8 mouse cellular contexts compared by ENCODE assay signal in the genomic region with DNA sequence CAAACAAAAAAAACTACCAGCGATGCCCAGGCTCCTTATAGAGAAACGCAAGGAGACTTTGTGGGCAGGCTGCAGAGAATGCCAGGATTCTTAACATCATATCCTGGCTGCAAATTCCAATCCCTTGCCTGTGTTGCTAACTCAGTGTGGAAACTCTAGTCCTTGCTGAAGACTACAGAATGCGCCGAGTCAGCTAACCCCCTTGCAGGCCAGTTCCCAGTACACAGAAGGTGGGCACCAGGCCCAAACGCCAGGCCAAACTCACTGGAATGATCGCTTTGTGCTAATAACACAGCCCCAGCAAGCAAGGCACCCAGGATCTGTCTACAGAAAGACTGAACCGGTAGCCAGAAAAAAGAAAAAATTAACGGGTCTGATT. TPM values are rescaled to one million over a fixed set of nuclear protein-coding genes. Genes with fewer than 3 reads are reported as not detected.
DNase-seq lines count a peak whose midpoint lies in the region; ATAC-seq and TF ChIP-seq lines count a peak whose summit lies in the region.

No protein-coding gene starts in this region.

- H3K9ac ChIP-seq in liver, embryonic 12.5 days: no peak overlapping the region
- no peak overlapping the region for H3K9ac ChIP-seq in forebrain, embryonic 15.5 days (replicated peaks)
- no peak overlapping the region for H3K9ac ChIP-seq in liver, embryonic 15.5 days

- peak overlapping the region; percentile 23; the same call in 1 of the 2 replicates for H3K4me2 ChIP-seq in liver, embryonic 12.5 days
- no peak overlapping the region for H3K4me2 ChIP-seq in forebrain, embryonic 15.5 days (replicated peaks)
- H3K4me2 ChIP-seq in liver, embryonic 15.5 days: peak overlapping the region; percentile 52

- no peak overlapping the region for H3K4me3 ChIP-seq in liver, embryonic 12.5 days
- H3K4me3 ChIP-seq in bone marrow macrophage, adult 2 months (ENCODE audit: insufficient read depth, low read length): peak overlapping the region; percentile 67
- no peak overlapping the region for H3K4me3 ChIP-seq in forebrain, embryonic 15.5 days
- H3K4me3 ChIP-seq in liver, embryonic 15.5 days (replicated peaks): no peak overlapping the region

- WGBS in liver, embryonic 12.5 days (ENCODE audit: insufficient replicate concordance): 71% methylated on average over 8 of the region's 8 CpGs
- 39% methylated on average over 8 of the region's 8 CpGs for WGBS in forebrain, embryonic 15.5 days
- 62% methylated on average over 8 of the region's 8 CpGs for WGBS in liver, embryonic 15.5 days (ENCODE audit: insufficient replicate concordance)

- ATAC-seq in liver, embryonic 12.5 days: no peak
- ATAC-seq in forebrain, embryonic 15.5 days (replicated peaks): peak; percentile 60
- ATAC-seq in liver, embryonic 15.5 days (ENCODE audit: insufficient read depth): no peak

- H3K36me3 ChIP-seq in liver, embryonic 12.5 days: peaks cover 22% of the 10 kb centered on the region
- H3K36me3 ChIP-seq in forebrain, embryonic 15.5 days: peaks cover 1% of the 10 kb centered on the region; the same call in 1 of the 2 replicates
- H3K36me3 ChIP-seq in liver, embryonic 15.5 days (replicated peaks): 0 out of 2 replicates have a peak, but pooled peaks cover 4% of the 10 kb centered on the region

- intact Hi-C loops in heart, postnatal 25 days (cut with DNase I): no loop called here

- H3K9me3 ChIP-seq in liver, embryonic 12.5 days (replicated peaks): no peaks in the 10 kb centered on the region
- H3K9me3 ChIP-seq in forebrain, embryonic 15.5 days: no peaks in the 10 kb centered on the region
- H3K9me3 ChIP-seq in liver, embryonic 15.5 days (replicated peaks): no peaks in the 10 kb centered on the region

- TF ChIP-seq POLR2A in bone marrow macrophage, adult 2 months (IDR thresholded peaks at IDR 0.05; ENCODE audit: borderline replicate concordance, low read depth, low read length): no peak

- H3K27me3 ChIP-seq in liver, embryonic 12.5 days (replicated peaks): no peaks in the 10 kb centered on the region
- H3K27me3 ChIP-seq in forebrain, embryonic 15.5 days: no peaks in the 10 kb centered on the region
- no peaks in the 10 kb centered on the region for H3K27me3 ChIP-seq in liver, embryonic 15.5 days

- DNase-seq in liver: no peak
- peak; percentile 57 for DNase-seq in heart, postnatal 25 days (ENCODE audit: low spot score)
- DNase-seq in right cerebral cortex, postnatal 25 days: peak; percentile 31
- no peak for DNase-seq in embryo, embryonic 9.5 days (ENCODE audit: extremely low spot score)

- TF ChIP-seq CTCF in bone marrow macrophage, adult 2 months (IDR thresholded peaks at IDR 0.05; ENCODE audit: low read depth, low read length): no peak

- H3K4me1 ChIP-seq in liver, embryonic 12.5 days: peaks cover 40% of the 10 kb centered on the region
- H3K4me1 ChIP-seq in bone marrow macrophage, adult 2 months (ENCODE audit: control insufficient read depth, insufficient read depth, low read length): peaks cover 37% of the 10 kb centered on the region
- H3K4me1 ChIP-seq in forebrain, embryonic 15.5 days: peaks cover 46% of the 10 kb centered on the region
- H3K4me1 ChIP-seq in liver, embryonic 15.5 days (replicated peaks): peaks cover 22% of the 10 kb centered on the region

- H3K27ac ChIP-seq in liver, embryonic 12.5 days: no peak overlapping the region
- peak overlapping the region; percentile 22 for H3K27ac ChIP-seq in bone marrow macrophage, adult 2 months (ENCODE audit: insufficient read depth, low read depth, low read length)
- H3K27ac ChIP-seq in forebrain, embryonic 15.5 days (replicated peaks): peak overlapping the region; percentile 62
- H3K27ac ChIP-seq in liver, embryonic 15.5 days (replicated peaks): no peak overlapping the region

RNA-seq across cellular contexts. Expression of gene Setd7, which starts 7.2 kb away (rescaled TPM):
- 1.0 and 1.7 TPM in 2 replicates for polyA plus RNA-seq in liver, embryonic 12.5 days (2016; fragmentation: Nextera tagmentation; extraction: Ambion mirVana)
- 26.2 and 28.6 TPM in 2 replicates for polyA plus RNA-seq in bone marrow macrophage, adult 2 months (2012; ENCODE audit: insufficient read depth, insufficient read length, missing spikeins)
- 4.4 and 5.5 TPM in 2 replicates for polyA plus RNA-seq in forebrain, embryonic 15.5 days (2015; fragmentation: Nextera tagmentation; extraction: Ambion mirVana)
- total RNA-seq in heart, postnatal 25 days (2021): 10 to 100 TPM; 55.4 to 64.8 TPM
- 0.45 and 0.46 TPM in 2 replicates for polyA plus RNA-seq in liver, embryonic 15.5 days (2015; fragmentation: Nextera tagmentation; extraction: Ambion mirVana)

Comparison
In these comparisons a context has a peak if more than half of its experiments do, and no peak if none do; other contexts are left out.
1. H3K27ac ChIP-seq: peak in bone marrow macrophage, adult 2 months (single experiment) and forebrain, embryonic 15.5 days (single experiment); none in liver, embryonic 12.5 days (single experiment) and liver, embryonic 15.5 days (single experiment).
2. DNase-seq: peak in heart, postnatal 25 days (single experiment) and right cerebral cortex, postnatal 25 days (single experiment); none in liver (single experiment) and embryo, embryonic 9.5 days (single experiment).